Mouse (Mus musculus) spleen, adult 18-20 months (tissue): ENCODE data around the gene Cyp2t4.

ENCODE experiments used
- DNase-seq, 2 experiments: peaks; one replicate each; pipeline ENCODE4 v3.0.0; 2022; ENCODE audit warnings: mixed read lengths in 2 of 2

Cyp2t4 gene

GRCm38 (mm10) chr7:27153205-27153764 is at the start of gene Cyp2t4:
Cyp2t4 (plus strand) TSS chr7:27153714.
- DNase-seq, result no peak

GRCm38 (mm10) chr7:27104882-27105281 is 48.6 kb upstream of the Cyp2t4 start:
- no peak for DNase-seq

- no peak for DNase-seq
Observed at GRCm38 (mm10) chr7:27110327-27110726, 43.2 kb upstream of the Cyp2t4 start.

GRCm38 (mm10) chr7:27111038-27111437 is 42.5 kb upstream of the Cyp2t4 start:
- DNase-seq, result no peak

GRCm38 (mm10) chr7:27111987-27112386 is 41.5 kb upstream of the Cyp2t4 start:
- DNase-seq, result no peak

GRCm38 (mm10) chr7:27118033-27118511 is 35.4 kb upstream of the Cyp2t4 start:
- no peak for DNase-seq

GRCm38 (mm10) chr7:27119676-27120075 is 33.8 kb upstream of the Cyp2t4 start, which contains the start of gene Cyp2f2:
Cyp2f2 (plus strand) TSS chr7:27119909.
- DNase-seq, result no peak

- no peak for DNase-seq
Observed at GRCm38 (mm10) chr7:27124305-27124832, 29.1 kb upstream of the Cyp2t4 start.

GRCm38 (mm10) chr7:27124969-27125368 is 28.5 kb upstream of the Cyp2t4 start:
- DNase-seq, result no peak

GRCm38 (mm10) chr7:27128162-27128561 is 25.4 kb upstream of the Cyp2t4 start:
- DNase-seq, result no peak

- no peak for DNase-seq
Observed at GRCm38 (mm10) chr7:27128946-27129345, 24.6 kb upstream of the Cyp2t4 start.

- DNase-seq, result no peak
Observed at GRCm38 (mm10) chr7:27129811-27130210, 23.7 kb upstream of the Cyp2t4 start.

GRCm38 (mm10) chr7:27130521-27131370 is 22.8 kb upstream of the Cyp2t4 start:
- no peak for DNase-seq

- no peak for DNase-seq
Observed at GRCm38 (mm10) chr7:27131387-27131786, 22.1 kb upstream of the Cyp2t4 start.

GRCm38 (mm10) chr7:27132588-27132987 is 20.9 kb upstream of the Cyp2t4 start:
- peak in 1 of 2 experiments; percentile 39 for DNase-seq

GRCm38 (mm10) chr7:27133156-27133555 is 20.4 kb upstream of the Cyp2t4 start:
- DNase-seq, result no peak

GRCm38 (mm10) chr7:27133757-27134156 is 19.8 kb upstream of the Cyp2t4 start:
- DNase-seq, result no peak

- DNase-seq, result no peak
Observed at GRCm38 (mm10) chr7:27136410-27136996, 17.0 kb upstream of the Cyp2t4 start.

GRCm38 (mm10) chr7:27156005-27156404 is 2.5 kb downstream of the Cyp2t4 start:
- no peak for DNase-seq

GRCm38 (mm10) chr7:27158171-27158570 is 4.7 kb downstream of the Cyp2t4 start:
- DNase-seq, result no peak

- DNase-seq, result no peak
Observed at GRCm38 (mm10) chr7:27159256-27159655, 5.7 kb downstream of the Cyp2t4 start.

- DNase-seq, result peak; percentile 79 to 88
Observed at GRCm38 (mm10) chr7:27159882-27160281, 6.4 kb downstream of the Cyp2t4 start.

- no peak for DNase-seq
Observed at GRCm38 (mm10) chr7:27160921-27161320, 7.4 kb downstream of the Cyp2t4 start.
